Mouse (Mus musculus): ENCODE results near the gene Qrich1. TPM values are rescaled to one million over a fixed set of nuclear protein-coding genes. Genes with fewer than 3 reads are reported as not detected.

Qrich1 gene
- 165 TPM for polyA plus RNA-seq (2017; shearing (Covaris generic))

DNA sequence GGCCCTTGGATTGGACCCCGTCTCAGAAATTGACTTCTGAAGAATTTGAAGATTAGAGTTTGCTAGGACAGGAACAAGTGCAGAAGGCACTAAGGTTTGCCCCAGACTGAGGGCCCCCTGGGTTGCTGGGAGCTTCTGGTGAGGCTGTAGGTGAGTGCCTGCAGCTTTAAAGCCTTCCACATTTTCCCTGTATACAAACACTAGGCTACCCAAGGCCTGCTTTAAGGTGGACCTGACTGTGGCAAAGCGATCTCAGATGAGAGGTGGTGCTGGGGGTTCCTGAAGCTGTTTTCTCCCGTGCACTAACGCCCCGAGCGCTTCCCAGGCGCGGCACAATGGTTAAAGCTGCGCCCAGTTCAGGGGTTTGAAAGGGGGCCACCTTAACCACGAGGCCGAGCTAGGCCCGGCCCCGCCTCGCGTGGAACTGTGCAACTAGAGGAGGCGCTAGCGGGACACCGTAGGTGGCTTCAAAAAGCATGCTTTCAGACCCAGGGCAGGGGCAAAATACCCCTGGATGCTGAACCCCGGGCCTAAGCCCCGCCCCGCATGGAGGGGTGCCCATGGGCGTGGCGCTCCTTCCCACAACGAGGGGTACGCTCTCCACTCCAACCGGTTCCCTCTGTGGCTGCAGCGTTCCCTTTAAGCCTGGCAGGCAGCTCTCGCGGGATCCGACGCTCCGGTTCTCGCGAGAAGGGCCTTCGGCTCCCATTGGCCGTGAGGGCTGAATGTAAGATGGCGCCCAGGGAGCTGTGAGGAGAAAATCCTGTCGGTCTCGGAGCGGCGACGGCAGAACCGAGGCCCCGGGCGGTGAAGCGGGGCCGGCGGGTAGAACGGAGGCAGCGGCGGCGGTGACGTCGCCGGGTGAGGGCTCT is at the start of gene Qrich1:
Qrich1 (plus strand) TSS at position 427 of the 872 bp plus-strand sequence.

DNA sequence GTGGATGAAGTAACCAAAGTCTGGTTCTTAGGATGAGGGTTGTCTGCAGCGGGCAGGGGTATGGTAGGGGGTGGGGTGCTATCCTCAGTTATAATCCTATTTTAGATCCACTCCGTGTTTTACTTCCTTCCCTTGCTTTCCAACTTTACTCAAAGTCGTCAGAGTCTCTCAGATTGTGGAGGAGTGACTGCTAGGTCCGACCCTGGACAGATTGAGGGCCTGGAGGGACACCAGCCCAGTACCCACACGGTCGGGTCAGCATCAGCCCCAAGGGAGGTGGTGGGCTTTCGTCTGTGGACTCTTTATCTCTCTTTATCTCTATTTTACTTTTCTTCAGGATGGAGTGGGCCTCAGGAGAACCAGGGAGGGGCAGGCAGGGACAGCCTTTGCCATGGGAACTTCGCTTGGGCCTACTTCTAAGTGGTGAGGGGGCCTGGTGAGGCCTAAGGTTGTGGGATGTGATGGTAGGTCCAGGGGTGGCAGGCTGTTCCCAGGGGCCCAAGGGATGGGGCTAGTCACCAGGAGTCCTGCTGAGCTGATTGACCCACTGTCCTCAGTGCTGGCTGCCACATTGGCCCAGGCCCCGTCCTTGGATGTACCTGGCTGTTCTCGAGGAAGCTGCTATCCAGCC is 36.8 kb upstream of the Qrich1 start, which contains the start of gene Lamb2:
Lamb2 (plus strand) TSS at position 16 of the 631 bp plus-strand sequence.

GRCm38 (mm10) chr9:108490559-108491285 is 25.9 kb upstream of the Qrich1 start, which contains the start of gene Usp19:
Usp19 (plus strand) TSS chr9:108490602.

DNA sequence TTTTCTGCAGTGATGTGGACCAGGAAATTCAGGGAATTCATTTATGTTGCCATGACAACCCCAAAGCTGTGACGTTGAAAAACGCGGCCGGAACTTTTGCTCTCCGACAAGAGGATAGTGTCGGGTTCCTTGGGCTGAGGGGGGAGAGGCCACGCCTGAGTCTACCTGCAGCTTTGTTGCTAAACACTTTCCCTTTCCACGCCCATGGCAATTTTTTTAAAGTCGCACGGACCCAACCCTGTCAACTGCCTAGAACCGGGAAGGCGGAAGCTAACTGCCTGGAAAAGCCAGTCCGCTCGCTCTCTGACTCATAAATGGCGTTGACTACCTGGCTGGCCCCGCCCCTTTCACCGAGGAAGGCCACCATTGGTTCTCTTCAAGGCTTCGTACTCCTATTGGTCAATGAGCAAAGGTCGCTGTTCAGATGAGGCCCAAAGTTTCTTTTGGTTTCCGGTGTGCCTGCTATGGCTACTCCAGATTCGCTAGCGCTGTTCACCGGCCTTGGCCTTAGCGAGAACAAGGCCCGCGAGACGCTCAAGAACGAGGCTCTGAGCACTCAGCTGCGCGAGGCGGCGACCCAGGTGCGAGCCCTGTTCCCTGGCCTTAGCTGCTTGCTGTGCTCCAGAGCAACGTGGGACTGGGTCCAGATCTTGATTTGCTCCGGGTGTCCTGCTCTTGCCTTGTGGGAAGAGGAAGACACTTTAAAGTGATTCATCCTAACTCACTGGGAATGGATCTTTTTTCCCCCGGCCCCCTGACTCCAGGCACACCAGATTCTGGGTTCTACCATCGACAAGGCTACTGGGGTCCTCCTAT is 8.8 kb upstream of the Qrich1 start, which contains the start of gene Qars:
Qars (plus strand) TSS at position 88 of the 816 bp plus-strand sequence.

DNA sequence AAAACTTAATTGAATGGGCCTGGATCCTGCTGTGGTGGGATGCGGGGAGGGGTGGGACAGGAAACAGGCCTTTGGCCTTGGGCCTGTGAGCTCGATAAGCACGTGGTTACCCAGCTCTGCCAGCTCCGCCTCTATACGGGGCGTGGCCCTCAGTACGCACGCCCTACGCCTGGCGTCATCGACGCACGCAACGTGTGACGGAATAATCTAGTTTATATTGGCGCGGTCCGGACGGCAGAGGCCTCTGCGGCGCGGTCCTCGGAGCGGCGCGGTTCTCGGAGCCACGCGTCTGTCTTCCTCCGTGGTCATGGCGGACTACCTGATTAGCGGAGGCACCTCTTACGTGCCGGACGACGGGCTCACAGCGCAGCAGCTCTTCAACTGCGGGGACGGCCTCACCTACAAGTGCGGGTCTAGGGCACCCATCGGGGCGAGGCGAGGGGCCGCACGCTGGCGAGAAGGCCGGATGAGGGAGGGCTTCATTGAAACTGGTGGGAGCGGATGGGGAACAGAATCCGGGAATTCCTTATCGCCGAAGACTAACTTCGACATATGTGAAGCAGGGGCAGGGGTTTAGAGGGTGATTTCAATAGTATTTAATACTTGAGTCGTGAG is 43.7 kb downstream of the Qrich1 start, which contains the start of gene Impdh2:
Impdh2 (plus strand) TSS at position 60 of the 615 bp plus-strand sequence.

DNA sequence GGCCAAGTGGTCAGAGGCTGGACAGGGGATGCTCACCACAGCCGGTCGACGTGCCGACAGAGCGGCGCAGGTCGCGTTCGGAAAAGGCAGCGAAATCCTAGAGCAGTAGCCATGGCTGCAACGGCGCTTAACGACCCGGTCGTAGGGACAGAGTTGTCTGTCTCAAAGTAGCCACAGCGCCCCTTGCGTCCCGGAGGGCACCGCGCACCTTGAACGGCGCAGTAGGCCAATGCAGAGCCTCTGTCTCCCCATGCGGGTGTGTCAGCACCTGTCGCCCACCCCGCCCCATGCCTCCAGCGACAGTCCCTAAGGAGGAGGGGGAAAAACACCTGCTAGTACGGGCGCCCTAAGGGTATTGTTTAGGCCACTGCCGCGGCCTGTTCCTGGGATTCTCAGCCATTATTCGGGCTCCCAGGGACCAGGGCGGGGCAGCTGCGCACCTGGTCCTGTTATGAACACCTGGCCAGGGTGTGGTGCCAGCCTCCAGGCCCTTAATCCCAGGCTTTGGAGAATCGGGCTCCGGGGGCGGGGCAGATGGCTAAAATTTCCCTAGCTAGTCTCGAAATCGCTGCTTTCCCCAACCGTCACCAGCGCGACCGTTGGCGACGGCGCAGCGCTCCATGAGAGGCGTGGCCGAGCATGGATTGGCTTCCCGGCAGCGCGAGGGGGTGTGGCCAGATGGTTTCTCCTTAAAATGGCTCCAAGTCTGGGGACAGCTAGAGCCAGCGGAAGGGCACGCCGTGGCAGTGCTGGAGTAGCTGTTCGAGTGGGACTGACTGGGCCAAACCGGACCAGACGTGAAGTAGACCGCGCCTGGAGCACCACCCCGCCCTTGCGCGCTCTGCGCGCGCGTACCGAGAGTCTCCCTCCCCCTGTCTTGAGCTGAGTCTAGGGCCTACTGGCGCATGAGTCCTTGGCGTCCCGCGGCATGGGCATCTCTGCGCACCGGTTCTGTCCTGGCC is 50.5 kb downstream of the Qrich1 start, which contains the start of gene Ndufaf3:
Ndufaf3 (minus strand) TSS at position 620 of the 962 bp plus-strand sequence.

DNA sequence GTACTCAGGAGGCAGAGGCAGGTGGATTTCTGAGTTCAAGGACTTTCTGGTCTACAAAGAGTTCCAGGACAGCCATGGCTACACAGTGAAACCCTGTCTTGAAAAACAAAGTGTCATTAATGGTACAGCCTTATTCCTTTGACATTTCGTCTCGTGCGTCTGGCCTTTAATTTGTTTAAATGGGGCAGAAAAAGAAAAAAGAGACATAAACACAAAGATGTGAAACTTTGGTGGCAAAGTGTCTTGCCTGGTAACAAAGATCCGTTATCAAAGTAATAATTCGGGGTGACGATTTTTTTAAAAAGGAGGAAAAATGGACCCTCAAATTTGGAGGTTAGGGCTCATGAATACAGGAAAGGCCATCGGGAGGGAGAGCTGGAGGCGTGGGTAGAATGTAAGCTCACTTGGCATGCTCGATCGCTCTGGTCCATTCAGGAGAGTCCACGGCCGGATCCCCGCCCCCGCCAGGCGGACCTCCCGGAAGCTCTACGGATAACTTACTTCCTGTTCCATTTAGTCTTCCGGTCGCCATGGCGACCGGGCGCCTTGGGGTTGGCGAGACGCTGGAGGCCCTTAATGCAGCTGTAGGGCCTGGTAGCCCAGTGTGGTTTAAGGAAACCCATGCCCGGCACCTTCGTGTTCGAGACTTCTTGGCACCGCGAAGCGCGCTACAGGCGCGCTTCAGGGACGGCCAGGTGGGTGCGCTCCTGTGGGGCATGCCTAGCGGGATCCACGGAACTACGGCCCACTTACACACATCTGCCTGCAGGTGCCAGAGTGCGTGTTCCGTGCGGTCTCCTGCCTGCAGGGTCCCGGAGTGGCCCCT is 53.0 kb downstream of the Qrich1 start, which contains the start of gene Dalrd3:
Dalrd3 (plus strand) TSS at position 506 of the 826 bp plus-strand sequence.

DNA sequence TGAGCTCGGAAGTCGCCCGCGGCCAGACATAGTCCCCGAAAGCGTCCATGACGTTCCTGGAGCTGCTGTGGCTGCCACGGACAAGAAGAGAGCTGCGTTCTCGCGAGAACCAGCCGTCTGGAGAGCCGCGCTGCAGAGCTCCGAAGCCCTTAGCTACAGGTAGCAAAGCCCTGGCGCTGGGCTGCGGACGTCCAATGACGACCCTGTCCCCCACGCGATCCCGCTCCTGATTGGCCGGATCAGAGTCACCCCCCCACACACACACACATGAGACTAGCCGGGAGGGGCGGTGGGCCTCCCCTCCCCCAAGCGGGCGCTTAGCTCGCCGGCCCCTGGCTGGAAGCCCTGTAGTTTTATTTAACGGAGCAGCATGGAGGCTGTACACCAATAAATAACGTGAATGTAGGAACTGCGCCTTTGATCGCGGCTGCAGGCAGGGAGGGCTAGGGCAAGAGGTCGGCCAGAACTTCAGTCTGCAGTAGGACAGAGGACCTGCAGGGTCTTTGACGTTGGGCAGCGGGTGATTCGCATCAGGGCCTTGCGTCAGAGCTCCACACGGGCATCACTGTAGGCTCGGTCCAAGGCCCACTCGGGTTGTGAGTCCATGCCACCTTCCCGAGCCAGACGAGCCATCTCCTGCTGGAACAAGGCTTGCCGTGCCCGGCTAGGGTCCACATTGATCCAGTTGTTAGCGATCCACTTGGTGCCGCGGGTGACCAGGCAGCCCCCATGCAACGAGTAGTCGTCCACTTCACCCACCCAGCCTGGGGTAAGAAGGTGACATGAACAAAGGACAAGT is 62.1 kb downstream of the Qrich1 start, which contains the start of gene Wdr6:
Wdr6 (minus strand) TSS at position 195 of the 799 bp plus-strand sequence.

GRCm38 (mm10) chr9:108596998-108597764 is 80.6 kb downstream of the Qrich1 start, which contains the start of gene P4htm:
P4htm (minus strand) TSS chr9:108597667.

Other genes with a start within 250 kb of the Qrich1 start
- gene Nicn1, start 226.4 kb upstream of the Qrich1 start, polyA plus RNA-seq (2017; shearing (Covaris generic)), result 2.5 TPM
- not detected for gene Amt, start 220.0 kb upstream of the Qrich1 start, polyA plus RNA-seq (2017; shearing (Covaris generic))
- 404 TPM for gene Rhoa, start 210.7 kb upstream of the Qrich1 start, polyA plus RNA-seq (2017; shearing (Covaris generic))
- gene Tcta, start 210.6 kb upstream of the Qrich1 start, polyA plus RNA-seq (2017; shearing (Covaris generic)), result 4.3 TPM
- 221 TPM for gene Gpx1, start 177.9 kb upstream of the Qrich1 start, polyA plus RNA-seq (2017; shearing (Covaris generic))
- gene Usp4, start 169.0 kb upstream of the Qrich1 start, polyA plus RNA-seq (2017; shearing (Covaris generic)), result 90.5 TPM
- 1.0 TPM for gene 1700102P08Rik, start 124.0 kb upstream of the Qrich1 start, polyA plus RNA-seq (2017; shearing (Covaris generic))
- 0.43 TPM for gene Ccdc36, start 88.3 kb upstream of the Qrich1 start, polyA plus RNA-seq (2017; shearing (Covaris generic))
- gene BC048562, start 80.3 kb upstream of the Qrich1 start, polyA plus RNA-seq (2017; shearing (Covaris generic)), result not detected
- 27.8 TPM for gene Ccdc71, start 56.3 kb upstream of the Qrich1 start, polyA plus RNA-seq (2017; shearing (Covaris generic))
- gene Klhdc8b, start 55.2 kb upstream of the Qrich1 start, polyA plus RNA-seq (2017; shearing (Covaris generic)), result 9.5 TPM
- 0.46 TPM for gene Lamb2, start 37.1 kb upstream of the Qrich1 start, polyA plus RNA-seq (2017; shearing (Covaris generic))
- 150 TPM for gene Usp19, start 26.2 kb upstream of the Qrich1 start, polyA plus RNA-seq (2017; shearing (Covaris generic))
- gene Qars, start 9.1 kb upstream of the Qrich1 start, polyA plus RNA-seq (2017; shearing (Covaris generic)), result 68.2 TPM
- 115 TPM for gene Impdh2, start 43.5 kb downstream of the Qrich1 start, polyA plus RNA-seq (2017; shearing (Covaris generic))
- 27.1 TPM for gene Ndufaf3, start 50.6 kb downstream of the Qrich1 start, polyA plus RNA-seq (2017; shearing (Covaris generic))
- gene Dalrd3, start 53.1 kb downstream of the Qrich1 start, polyA plus RNA-seq (2017; shearing (Covaris generic)), result 62.4 TPM
- 25.4 TPM for gene Wdr6, start 61.9 kb downstream of the Qrich1 start, polyA plus RNA-seq (2017; shearing (Covaris generic))
- gene P4htm, start 80.9 kb downstream of the Qrich1 start, polyA plus RNA-seq (2017; shearing (Covaris generic)), result 8.5 TPM
- 202 TPM for gene Arih2, start 132.6 kb downstream of the Qrich1 start, polyA plus RNA-seq (2017; shearing (Covaris generic))
- gene Slc25a20, start 145.3 kb downstream of the Qrich1 start, polyA plus RNA-seq (2017; shearing (Covaris generic)), result 19.9 TPM
- 33.7 TPM for gene Prkar2a, start 172.5 kb downstream of the Qrich1 start, polyA plus RNA-seq (2017; shearing (Covaris generic))

Data from effector memory CD4-positive, alpha-beta T cell, adult 7 months (primary cell).